Mouse (Mus musculus): ENCODE results near the gene Slc29a1.
"Not testable (repeated sequence)": the region's sequence is repeated elsewhere in the genome, so short reads cannot be mapped to it uniquely, and the experiment has no call there.

Gene Slc29a1

GRCm38 (mm10) chr17:45599446-45600242 is at the start of gene Slc29a1:
Slc29a1 (minus strand) TSS chr17:45599606.
- in situ Hi-C loops (cut with MboI; ENCODE audit: low pct_unique_long_range_greater_than_20kb in 1 of 2, low sequenced_read_pairs in 2 of 2, unreplicated experiment in 1 of 2): no loop called here

GRCm38 (mm10) chr17:45644185-45644584 is 44.8 kb upstream of the Slc29a1 start:
- in situ Hi-C loops (cut with MboI; ENCODE audit: low pct_unique_long_range_greater_than_20kb in 1 of 2, low sequenced_read_pairs in 2 of 2, unreplicated experiment in 1 of 2): no loop called here

DNA sequence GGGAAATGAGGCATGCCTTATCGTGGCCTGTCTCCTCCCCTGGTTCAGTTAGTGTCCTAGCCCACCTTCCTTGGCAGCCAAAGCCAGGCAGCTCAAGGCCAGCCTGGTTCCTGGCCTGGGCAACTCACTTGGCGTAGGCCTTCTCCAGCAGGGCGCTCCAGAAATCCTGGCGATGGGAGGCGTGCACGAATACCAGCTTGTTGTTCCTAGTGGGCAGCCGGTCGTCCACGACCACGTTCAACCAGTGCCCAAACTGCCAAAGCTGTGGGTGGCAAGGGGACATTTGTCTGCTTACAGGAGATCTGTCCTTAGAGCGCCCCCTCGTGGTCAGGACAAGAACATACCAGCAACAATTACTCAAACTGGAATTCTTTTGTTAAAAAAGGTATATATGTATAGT is 43.3 kb upstream of the Slc29a1 start:
- in situ Hi-C loops (cut with MboI; ENCODE audit: low pct_unique_long_range_greater_than_20kb in 1 of 2, low sequenced_read_pairs in 2 of 2, unreplicated experiment in 1 of 2): no loop called here

DNA sequence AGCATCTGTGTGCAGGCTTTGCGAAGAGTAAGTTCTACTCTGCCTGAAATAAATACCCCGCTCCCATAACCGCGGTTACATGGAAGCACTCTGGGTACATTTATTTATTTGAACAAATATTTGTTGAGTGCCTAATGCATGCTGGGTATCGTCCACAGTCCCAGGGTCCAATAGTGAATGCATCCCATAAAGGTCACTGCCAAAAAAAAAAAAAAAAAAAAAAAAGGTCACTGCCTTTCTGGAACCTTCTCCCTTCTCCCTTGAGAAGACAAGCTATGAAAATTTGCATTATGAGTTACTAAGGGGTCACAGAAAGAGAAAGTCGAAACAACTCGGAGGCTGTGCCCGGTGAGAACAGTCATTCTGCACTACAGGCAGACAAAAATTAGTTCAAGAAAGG is 42.6 kb upstream of the Slc29a1 start:
- in situ Hi-C loops (cut with MboI; ENCODE audit: low pct_unique_long_range_greater_than_20kb in 1 of 2, low sequenced_read_pairs in 2 of 2, unreplicated experiment in 1 of 2): no loop called here

DNA sequence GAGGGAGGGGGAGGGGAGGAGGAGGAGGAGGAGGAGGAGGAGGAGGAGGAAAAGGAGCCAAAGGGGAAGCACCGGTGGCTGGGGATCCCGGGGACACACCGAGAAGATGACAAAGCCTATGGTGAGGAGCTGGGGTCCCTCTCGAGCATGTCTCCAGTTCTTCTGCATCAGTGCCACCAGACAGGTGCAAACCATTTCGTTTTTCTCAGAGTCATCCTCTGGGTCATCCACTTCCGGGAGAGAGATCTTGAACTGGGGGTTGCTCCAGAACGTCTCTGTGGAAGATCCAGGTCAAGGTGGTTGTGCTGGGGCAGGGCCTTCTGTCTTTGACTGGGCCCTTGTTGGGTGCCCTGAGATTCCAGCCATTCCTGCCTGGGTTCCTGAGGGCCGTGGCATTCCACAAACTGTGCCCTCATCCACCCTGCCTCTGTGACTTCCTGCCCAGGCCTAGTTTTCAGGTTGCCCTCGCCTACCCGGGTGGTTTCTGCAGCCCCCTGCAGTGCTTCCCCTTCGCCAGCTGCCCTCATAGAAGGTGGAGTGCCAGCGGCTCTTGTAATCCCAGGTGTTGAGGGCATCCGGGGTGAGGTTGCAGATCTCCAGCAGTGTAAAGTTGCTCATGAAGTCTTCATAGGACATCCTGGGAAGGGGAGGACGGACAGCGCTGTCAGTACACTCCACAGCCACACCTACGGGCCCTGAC is 39.3 kb upstream of the Slc29a1 start:
- in situ Hi-C loops (cut with MboI; ENCODE audit: low pct_unique_long_range_greater_than_20kb in 1 of 2, low sequenced_read_pairs in 2 of 2, unreplicated experiment in 1 of 2): no loop called here

GRCm38 (mm10) chr17:45634033-45634432 is 34.6 kb upstream of the Slc29a1 start:
- in situ Hi-C loops (cut with MboI; ENCODE audit: low pct_unique_long_range_greater_than_20kb in 1 of 2, low sequenced_read_pairs in 2 of 2, unreplicated experiment in 1 of 2): no loop called here

DNA sequence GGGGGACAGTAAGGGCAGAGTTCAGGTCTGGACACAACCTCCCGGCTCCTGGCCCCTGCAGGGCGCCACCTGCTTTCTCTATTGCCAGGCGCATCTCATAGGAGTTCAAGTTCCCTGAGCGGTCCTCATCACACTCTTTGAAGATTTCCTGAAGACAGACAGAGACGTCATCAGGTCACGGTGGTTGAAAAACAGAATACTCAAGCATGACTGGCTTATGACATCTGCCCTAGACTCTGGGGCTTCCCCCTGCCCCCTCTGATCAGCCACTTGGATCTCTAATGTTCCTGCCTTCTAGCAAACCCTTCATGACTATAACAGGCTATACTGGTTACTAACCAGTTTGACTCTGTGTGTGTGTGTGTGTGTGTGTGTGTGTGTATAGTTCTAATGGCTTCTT is 32.5 kb upstream of the Slc29a1 start:
- in situ Hi-C loops (cut with MboI; ENCODE audit: low pct_unique_long_range_greater_than_20kb in 1 of 2, low sequenced_read_pairs in 2 of 2, unreplicated experiment in 1 of 2): no loop called here

DNA sequence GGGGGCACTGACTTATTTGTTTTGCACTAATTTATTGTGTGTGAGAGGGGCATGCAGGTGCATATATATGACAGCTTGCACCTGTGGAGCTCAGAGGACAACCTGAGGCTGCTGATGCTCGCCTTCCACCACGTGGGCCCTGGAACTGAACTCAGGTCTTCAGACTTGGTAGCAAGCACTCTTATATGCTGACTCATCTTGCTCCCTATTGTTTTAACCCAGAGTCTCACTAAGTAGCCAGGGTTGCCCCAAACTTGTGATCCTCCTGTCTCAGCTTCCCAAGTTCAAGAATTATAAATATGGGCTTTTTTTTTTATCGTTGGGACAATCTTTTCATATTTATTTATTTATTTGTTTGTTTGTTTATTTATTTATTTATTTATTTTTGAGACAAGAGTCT is 31.6 kb upstream of the Slc29a1 start:
- in situ Hi-C loops (cut with MboI; ENCODE audit: low pct_unique_long_range_greater_than_20kb in 1 of 2, low sequenced_read_pairs in 2 of 2, unreplicated experiment in 1 of 2): no loop called here

- in situ Hi-C loops (cut with MboI; ENCODE audit: low pct_unique_long_range_greater_than_20kb in 1 of 2, low sequenced_read_pairs in 2 of 2, unreplicated experiment in 1 of 2): loop anchor here (5.0 kb wide), 1 partner anchor 43 kb away; no protein-coding TSS in a partner anchor
These were observed 30.7 kb upstream of the Slc29a1 start for GRCm38 (mm10) chr17:45629861-45630694.

- in situ Hi-C loops (cut with MboI; ENCODE audit: low pct_unique_long_range_greater_than_20kb in 1 of 2, low sequenced_read_pairs in 2 of 2, unreplicated experiment in 1 of 2): loop anchor here (5.0 kb wide), 1 partner anchor 42 kb away; no protein-coding TSS in a partner anchor
These were observed 29.8 kb upstream of the Slc29a1 start for GRCm38 (mm10) chr17:45628885-45629855.

- in situ Hi-C loops (cut with MboI; ENCODE audit: low pct_unique_long_range_greater_than_20kb in 1 of 2, low sequenced_read_pairs in 2 of 2, unreplicated experiment in 1 of 2): loop anchor here (5.0 kb wide), 1 partner anchor 41 kb away; no protein-coding TSS in a partner anchor
These were observed 28.8 kb upstream of the Slc29a1 start for GRCm38 (mm10) chr17:45628160-45628559.

DNA sequence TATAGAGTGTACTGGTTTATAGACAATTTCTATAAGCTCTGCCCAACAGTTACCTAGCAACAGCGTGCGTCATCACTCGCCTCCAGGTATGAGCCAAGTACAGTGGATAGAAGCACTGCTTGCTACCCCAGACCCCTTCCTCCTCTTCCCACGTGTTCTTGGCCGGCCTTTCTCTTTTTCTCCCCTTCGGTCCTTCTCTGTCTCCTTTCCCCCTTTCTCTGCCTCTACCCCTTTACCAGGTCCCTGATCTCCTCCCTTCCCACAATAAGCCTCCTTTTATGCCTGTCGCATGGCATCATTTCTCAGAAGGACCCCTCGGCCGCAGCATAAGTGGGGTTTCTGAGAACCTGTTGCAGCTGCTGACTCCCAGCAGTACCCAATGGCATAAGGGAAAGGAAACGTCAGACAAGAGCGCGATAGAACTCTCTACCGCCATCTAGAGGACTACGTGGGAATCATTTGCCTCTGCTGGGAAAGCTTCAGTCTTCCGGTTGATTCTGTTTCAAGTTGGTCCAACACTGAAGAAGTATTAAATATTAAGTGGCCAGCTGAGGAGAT is 27.2 kb upstream of the Slc29a1 start:
- in situ Hi-C loops (cut with MboI; ENCODE audit: low pct_unique_long_range_greater_than_20kb in 1 of 2, low sequenced_read_pairs in 2 of 2, unreplicated experiment in 1 of 2): loop anchor here (5.0 kb wide), 1 partner anchor 39 kb away; no protein-coding TSS in a partner anchor

GRCm38 (mm10) chr17:45623425-45623824 is 24.0 kb upstream of the Slc29a1 start:
- in situ Hi-C loops (cut with MboI; ENCODE audit: low pct_unique_long_range_greater_than_20kb in 1 of 2, low sequenced_read_pairs in 2 of 2, unreplicated experiment in 1 of 2): not testable (repeated sequence)

DNA sequence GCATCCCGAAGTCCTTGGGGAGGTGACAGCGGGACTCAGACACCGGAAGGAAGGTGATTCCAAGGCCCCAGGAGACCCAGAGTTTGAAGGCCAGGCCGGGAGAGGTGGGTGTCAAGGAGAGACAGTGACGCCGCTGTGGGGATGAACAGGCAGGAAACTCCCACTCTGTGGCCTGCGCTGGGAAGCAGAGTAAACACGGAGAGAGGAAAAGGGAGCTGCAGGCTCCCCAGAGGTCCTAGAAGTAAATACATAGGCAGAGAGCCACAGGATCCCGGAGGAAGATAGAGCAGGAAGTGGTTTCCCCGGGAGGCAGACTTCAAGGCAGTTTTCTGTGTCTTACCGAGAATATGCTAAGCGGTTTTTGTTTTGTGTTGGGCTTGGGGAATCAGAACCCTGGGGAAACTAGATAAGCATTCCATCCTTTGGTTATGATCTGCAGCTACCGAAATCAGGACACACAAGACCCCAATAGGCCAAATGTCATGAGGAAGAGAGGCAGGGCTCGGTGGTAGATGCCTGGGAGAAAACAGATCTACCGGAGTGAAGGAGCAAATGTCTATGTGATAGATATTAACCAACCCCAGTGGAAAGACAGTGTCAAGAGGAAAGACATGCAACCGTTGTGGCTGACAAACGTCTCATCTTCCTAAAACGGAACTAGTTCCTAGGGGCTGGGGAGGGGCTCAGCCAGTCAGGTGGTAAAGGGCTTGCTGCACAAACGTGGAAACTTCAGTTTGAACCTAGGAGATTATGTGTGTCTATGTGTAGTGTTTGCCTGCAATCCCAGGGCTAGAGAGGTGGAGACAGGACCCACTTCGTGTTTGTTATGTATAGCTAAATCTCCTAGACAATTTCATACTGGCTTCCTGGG is 20.2 kb upstream of the Slc29a1 start:
- in situ Hi-C loops (cut with MboI; ENCODE audit: low pct_unique_long_range_greater_than_20kb in 1 of 2, low sequenced_read_pairs in 2 of 2, unreplicated experiment in 1 of 2): no loop called here

- in situ Hi-C loops (cut with MboI; ENCODE audit: low pct_unique_long_range_greater_than_20kb in 1 of 2, low sequenced_read_pairs in 2 of 2, unreplicated experiment in 1 of 2): no loop called here
These were observed 19.6 kb upstream of the Slc29a1 start for GRCm38 (mm10) chr17:45618941-45619385.

GRCm38 (mm10) chr17:45617655-45618054 is 18.2 kb upstream of the Slc29a1 start:
- in situ Hi-C loops (cut with MboI; ENCODE audit: low pct_unique_long_range_greater_than_20kb in 1 of 2, low sequenced_read_pairs in 2 of 2, unreplicated experiment in 1 of 2): no loop called here

DNA sequence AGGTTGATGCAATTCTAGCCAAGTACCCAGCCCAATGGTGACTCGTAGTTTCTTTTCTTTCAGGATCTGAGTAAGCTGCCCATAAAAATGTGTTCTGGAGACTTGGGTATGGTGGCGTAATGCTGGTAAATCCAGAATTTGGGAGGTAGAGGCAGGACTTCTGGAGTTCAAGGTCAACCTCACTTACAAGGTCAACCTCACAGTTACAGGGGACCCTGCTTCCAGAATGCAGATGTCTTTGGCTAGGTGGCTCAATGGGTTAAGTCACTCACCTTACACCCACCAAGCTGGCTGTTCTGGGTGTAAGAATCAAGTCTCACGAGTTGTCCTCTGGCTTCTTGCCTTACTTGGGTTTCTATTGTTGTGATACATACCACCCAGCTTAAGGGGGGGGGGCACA is 17.3 kb upstream of the Slc29a1 start:
- in situ Hi-C loops (cut with MboI; ENCODE audit: low pct_unique_long_range_greater_than_20kb in 1 of 2, low sequenced_read_pairs in 2 of 2, unreplicated experiment in 1 of 2): no loop called here
